Mouse (Mus musculus): ENCODE data around the gene Olfr1423. TPM values are rescaled to one million over a fixed set of nuclear protein-coding genes. Genes with fewer than 3 reads are reported as not detected.
A peak's percentile ranks its signal among the peaks of the same experiment; 100 is the strongest.

The Olfr1423 gene
- polyA plus RNA-seq, 1 experiment from 2014 or later, result not detected

DNA sequence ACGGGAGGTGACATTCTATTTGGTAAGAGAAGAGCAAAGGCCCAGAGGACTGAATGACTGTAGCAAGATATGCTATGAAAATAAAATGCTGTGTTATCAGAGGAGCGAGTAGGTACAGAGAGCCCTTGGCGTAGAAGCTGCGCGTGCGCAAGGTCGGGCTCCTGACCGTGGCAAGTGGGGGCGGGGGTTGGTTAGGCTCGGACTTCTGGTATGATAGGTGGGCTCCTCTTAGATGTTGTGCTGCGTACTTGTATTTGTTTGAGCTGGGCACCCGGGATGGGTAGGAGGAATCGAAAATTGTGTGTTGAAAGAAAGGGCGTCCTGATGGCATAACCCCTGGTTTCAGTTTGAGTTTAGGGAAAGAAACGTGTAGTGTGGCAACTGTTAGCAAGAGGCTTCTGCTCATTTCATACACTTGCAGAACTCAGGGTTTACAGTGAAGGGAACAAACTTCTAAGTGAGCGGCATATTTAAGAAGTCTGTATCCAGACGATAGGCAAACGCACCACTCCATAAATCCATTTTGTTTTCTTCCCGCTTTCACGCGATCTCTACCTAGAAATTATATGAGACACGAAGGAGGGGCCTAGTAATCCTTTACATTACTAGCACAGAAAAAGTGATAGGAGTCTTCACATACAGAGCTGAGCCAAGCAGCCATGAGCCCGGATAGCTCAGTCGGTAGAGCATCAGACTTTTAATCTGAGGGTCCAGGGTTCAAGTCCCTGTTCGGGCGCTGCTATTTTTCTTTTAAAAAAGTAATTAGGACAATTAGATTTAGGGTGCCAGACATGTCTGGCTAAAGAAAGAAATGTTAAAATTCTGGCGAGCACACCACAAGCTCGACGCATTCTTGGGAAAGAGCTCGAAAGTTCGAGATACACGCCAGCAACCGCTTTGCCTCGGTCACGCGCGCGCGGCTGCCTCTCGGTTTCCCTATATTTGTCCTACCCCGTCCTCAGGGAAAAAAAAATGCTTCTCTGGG, 35.4 kb downstream of the Olfr1423 start:
- Histone ChIP-seq H3K9ac (peak overlapping the region; percentile 68), H3K9me3 (replicated peaks) (no peaks in the 10 kb centered on the region), H3K36me3 (no peaks in the 10 kb centered on the region), H3K4me3 (peak overlapping the region; percentile 69), H3K27ac (ENCODE audit: poor library complexity, severe bottlenecking) (peak overlapping the region; percentile 63), H3K4me2 (peak overlapping the region; percentile 72), H3K27me3 (replicated peaks) (no peaks in the 10 kb centered on the region), H3K4me1 (replicated peaks) (peaks cover 20% of the 10 kb centered on the region)
- under 1% methylated on average over 41 of the region's 41 CpGs for WGBS
- peak; percentile 83 for ATAC-seq (ENCODE audit: insufficient number of reproducible peaks, low FRiP score)

DNA sequence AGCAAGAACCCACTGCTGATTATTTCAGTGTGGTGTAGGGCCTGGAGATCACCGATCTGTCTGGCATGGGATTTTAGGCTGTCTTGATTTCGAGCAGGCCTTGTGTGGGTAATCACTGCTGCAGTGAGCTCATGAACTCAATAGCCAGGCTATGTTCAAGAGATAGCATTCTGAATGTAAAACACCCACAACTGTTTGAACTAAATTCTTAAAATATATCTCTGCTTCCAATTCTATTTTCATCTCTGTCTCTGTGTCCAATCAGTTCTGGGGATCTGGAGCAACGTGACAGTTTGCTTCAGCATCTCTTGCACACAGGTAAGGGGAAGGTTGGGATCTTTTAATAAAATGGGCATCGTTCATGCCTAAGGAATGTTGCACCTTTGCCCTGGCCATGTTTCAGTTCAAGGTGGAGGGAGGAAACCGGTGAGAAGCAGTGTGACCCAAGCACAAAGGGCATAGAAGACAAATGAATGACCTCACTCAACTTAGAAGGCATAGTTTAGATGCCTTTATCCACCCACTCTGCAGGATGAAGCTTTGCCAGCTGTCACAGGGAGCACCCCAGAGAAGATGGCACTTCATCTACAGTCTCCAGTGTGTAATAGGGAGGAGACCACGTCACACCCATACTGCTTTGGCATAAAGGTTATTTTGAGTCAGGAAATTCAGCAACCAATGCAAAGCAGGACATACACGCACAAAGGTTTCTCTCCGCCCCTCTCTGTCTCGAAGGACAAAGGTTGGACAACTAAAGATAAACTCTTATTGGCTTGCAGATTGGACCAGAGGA, 36.7 kb downstream of the Olfr1423 start:
- Histone ChIP-seq H3K27me3 (replicated peaks) (no peaks in the 10 kb centered on the region), H3K36me3 (no peaks in the 10 kb centered on the region), H3K4me3 (peak overlapping the region; percentile 69), H3K4me1 (replicated peaks) (peaks cover 20% of the 10 kb centered on the region), H3K9ac (0 out of 2 replicates have a peak overlapping the region, but pooled peaks have one; percentile 32), H3K9me3 (replicated peaks) (no peaks in the 10 kb centered on the region), H3K4me2 (peak overlapping the region; percentile 59), H3K27ac (ENCODE audit: poor library complexity, severe bottlenecking) (peak overlapping the region; percentile 9)
- no peak for ATAC-seq (ENCODE audit: insufficient number of reproducible peaks, low FRiP score)
- 38% methylated on average over 9 of the region's 9 CpGs for WGBS

DNA sequence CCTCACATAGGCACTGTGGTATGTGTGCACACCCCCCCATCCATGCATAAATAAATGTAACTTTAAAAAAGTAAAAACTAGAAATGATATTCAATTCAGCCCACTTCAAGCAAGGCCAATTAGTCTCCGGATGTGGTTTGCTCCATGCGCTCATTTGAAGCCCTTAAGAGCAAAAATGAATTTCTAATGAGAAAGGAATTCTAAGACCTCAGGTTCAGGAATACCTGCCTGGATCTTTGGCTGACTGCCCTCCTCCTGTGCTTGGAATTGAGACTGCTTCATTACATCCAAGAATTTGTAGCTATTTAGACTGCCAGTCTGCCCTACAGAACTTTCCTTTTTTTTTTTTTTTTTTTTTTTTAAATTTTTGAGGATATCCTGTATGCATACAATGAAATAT, 37.5 kb downstream of the Olfr1423 start:
- no peak for ATAC-seq (ENCODE audit: insufficient number of reproducible peaks, low FRiP score)
- Histone ChIP-seq H3K4me1 (replicated peaks) (peaks cover 20% of the 10 kb centered on the region), H3K27me3 (replicated peaks) (no peaks in the 10 kb centered on the region), H3K9me3 (replicated peaks) (no peaks in the 10 kb centered on the region), H3K36me3 (no peaks in the 10 kb centered on the region), H3K4me2 (no peak overlapping the region), H3K9ac (no peak overlapping the region), H3K4me3 (no peak overlapping the region), H3K27ac (ENCODE audit: poor library complexity, severe bottlenecking) (no peak overlapping the region)
- WGBS, result 85% methylated on average over 2 of the region's 2 CpGs

DNA sequence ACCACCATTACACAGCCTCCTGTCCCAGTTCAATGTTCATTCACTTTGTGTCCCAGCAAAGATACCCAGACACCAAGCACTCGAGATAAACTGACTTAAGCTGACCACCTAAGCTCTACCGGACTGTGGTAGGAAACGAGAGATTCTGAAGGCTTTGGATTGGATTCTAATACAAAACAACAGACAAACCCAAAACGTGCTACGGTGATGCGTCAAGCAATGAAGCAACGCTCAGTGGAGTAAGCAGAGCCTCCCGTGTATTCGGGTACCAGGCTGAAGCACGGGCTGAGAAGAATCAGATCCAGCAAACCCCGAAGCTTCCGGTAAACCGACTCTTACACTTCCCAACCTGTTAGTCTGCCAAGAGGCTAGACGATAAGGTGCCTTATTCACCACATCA, 38.3 kb downstream of the Olfr1423 start:
- peaks cover 18% of the 10 kb centered on the region for H3K4me1 ChIP-seq (replicated peaks)
- ATAC-seq (ENCODE audit: insufficient number of reproducible peaks, low FRiP score), result no peak
- no peaks in the 10 kb centered on the region for H3K36me3 ChIP-seq
- WGBS, result 49% methylated on average over 14 of the region's 14 CpGs
- no peak overlapping the region for H3K27ac ChIP-seq (ENCODE audit: poor library complexity, severe bottlenecking)
- H3K9me3 ChIP-seq (replicated peaks), result no peaks in the 10 kb centered on the region
- peak overlapping the region; percentile 3; the same call in 1 of the 2 replicates for H3K4me3 ChIP-seq
- H3K4me2 ChIP-seq, result peak overlapping the region; percentile 42
- no peaks in the 10 kb centered on the region for H3K27me3 ChIP-seq (replicated peaks)
- H3K9ac ChIP-seq, result no peak overlapping the region

DNA sequence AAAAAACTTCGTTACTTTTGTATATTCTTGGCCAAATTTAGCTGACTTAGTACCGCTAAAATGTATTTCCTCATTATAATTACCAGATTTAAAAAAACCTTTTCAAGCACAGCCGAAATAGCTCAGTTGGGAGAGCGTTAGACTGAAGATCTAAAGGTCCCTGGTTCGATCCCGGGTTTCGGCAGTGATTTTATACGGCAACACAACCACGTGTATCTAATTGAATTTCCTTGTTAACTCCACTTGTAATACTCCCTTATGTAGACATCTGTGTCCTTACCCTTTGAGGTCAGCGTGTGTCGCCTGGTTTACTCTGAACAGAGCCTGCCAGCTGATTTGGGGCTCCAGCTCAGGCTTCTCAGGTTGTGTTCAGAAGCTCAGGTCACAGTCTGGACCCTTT, 39.0 kb downstream of the Olfr1423 start:
- ATAC-seq (ENCODE audit: insufficient number of reproducible peaks, low FRiP score), result peak; percentile 31; the same call in 1 of the 2 replicates
- Histone ChIP-seq H3K9ac (no peak overlapping the region), H3K4me1 (replicated peaks) (peaks cover 12% of the 10 kb centered on the region), H3K27ac (ENCODE audit: poor library complexity, severe bottlenecking) (no peak overlapping the region), H3K4me2 (peak overlapping the region; percentile 42), H3K36me3 (no peaks in the 10 kb centered on the region), H3K9me3 (replicated peaks) (no peaks in the 10 kb centered on the region), H3K4me3 (peak overlapping the region; percentile 3; the same call in 1 of the 2 replicates), H3K27me3 (replicated peaks) (no peaks in the 10 kb centered on the region)
- 5% methylated on average over 11 of the region's 11 CpGs for WGBS

DNA sequence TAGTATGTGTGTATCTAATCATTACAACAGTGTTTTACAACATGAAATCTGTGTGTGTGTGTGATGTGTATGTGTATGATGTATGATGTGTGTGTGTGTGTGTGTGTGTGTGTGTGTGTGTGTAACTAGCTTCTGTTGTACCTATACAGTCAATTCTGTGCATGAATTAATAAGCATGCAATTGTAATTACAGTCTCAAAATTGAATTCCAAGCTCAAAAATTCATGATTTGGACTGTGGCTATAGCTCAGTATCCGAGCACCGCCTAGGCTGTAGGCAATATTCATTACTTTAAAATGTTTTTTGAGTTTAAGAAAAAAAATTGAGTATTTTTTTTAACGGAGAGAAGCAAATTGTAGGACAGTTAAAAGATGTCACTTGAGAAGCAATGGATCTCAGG, 39.4 kb downstream of the Olfr1423 start:
- Histone ChIP-seq H3K27me3 (replicated peaks) (no peaks in the 10 kb centered on the region), H3K9me3 (replicated peaks) (no peaks in the 10 kb centered on the region), H3K36me3 (no peaks in the 10 kb centered on the region), H3K4me3 (no peak overlapping the region), H3K4me2 (no peak overlapping the region), H3K9ac (no peak overlapping the region), H3K4me1 (replicated peaks) (peaks cover 12% of the 10 kb centered on the region), H3K27ac (ENCODE audit: poor library complexity, severe bottlenecking) (no peak overlapping the region)
- ATAC-seq (ENCODE audit: insufficient number of reproducible peaks, low FRiP score), result no peak
- 30% methylated on average over 3 of the region's 3 CpGs for WGBS

DNA sequence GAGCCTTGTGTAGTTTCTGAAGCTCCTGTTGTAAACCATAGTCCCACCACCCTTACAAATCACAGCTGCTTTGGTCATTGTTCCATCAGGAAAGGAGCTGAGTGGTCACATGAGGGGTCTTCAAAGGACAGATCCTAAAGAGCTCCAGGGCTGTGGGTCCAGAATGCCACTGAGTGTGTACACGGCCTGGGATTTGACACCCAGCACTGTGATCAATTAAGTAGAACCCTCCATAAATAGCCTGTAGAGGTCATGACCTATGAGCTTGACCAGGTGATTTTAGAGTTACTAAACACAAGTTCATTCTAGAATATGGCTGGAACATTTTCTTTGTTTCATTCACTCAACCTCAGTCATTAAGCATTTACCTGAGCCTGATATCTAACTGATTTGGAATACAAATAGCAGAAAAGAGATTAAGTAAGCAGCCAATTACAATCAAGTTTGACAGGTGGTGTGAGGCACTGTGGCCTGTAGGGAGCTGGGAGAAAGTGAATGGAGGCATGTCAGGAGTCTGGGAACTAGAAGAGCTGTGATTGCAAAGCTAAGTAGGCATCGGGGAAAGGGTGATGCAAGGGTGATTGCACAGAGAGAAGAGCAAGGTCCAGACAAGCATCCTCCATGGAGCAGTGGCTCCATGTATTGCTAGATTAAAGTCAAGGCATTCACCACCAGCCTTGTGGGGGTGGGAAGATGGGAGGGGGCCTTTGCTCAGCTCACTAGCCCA, 45.2 kb downstream of the Olfr1423 start:
- Histone ChIP-seq H3K4me1 (replicated peaks) (peaks cover 4% of the 10 kb centered on the region; the same call in 1 of the 2 replicates), H3K27ac (ENCODE audit: poor library complexity, severe bottlenecking) (no peak overlapping the region), H3K27me3 (replicated peaks) (no peaks in the 10 kb centered on the region), H3K4me2 (no peak overlapping the region), H3K4me3 (no peak overlapping the region), H3K9ac (no peak overlapping the region), H3K36me3 (peaks cover 46% of the 10 kb centered on the region), H3K9me3 (replicated peaks) (no peaks in the 10 kb centered on the region)
- ATAC-seq (ENCODE audit: insufficient number of reproducible peaks, low FRiP score), result no peak
- WGBS, result 60% methylated on average over 2 of the region's 2 CpGs

DNA sequence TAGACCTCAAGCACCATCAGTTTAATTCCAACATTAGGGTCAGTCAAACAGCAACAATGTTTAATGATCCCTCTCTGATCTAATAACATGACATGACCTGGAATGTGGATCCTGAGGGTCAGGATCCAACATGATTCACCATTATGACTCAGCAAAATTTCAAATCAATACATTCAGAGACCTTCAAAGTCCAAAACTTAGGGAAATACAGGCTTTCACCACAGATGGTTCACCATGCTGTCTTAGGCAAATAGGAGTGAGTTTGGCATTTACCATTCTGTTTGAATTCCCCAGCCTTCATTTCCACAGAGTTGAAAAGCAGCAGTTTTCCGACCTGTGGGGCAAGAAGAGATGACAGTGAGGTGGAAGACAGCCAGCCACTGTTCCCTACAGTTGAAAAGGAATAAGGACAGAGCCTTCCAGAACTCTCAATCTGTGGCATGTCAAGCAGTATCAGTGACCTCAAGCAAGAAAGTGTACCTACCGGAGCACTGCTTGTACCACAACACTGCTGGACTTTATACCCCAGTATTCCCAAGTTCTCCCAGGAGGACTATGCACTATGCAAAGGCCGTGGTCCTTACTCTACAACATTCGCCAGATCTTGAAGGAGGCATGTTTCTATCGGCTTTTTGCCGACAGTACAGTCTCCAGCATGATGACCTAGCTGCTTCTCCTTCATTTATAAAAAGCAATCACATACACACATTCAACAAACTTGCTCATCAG, 46.2 kb downstream of the Olfr1423 start:
- Histone ChIP-seq H3K4me3 (no peak overlapping the region), H3K4me1 (replicated peaks) (peaks cover 4% of the 10 kb centered on the region; the same call in 1 of the 2 replicates), H3K9ac (no peak overlapping the region), H3K27me3 (replicated peaks) (no peaks in the 10 kb centered on the region), H3K36me3 (peaks cover 55% of the 10 kb centered on the region), H3K4me2 (no peak overlapping the region), H3K9me3 (replicated peaks) (no peaks in the 10 kb centered on the region), H3K27ac (ENCODE audit: poor library complexity, severe bottlenecking) (no peak overlapping the region)
- ATAC-seq (ENCODE audit: insufficient number of reproducible peaks, low FRiP score), result no peak
- 91% methylated on average over 6 of the region's 6 CpGs for WGBS

DNA sequence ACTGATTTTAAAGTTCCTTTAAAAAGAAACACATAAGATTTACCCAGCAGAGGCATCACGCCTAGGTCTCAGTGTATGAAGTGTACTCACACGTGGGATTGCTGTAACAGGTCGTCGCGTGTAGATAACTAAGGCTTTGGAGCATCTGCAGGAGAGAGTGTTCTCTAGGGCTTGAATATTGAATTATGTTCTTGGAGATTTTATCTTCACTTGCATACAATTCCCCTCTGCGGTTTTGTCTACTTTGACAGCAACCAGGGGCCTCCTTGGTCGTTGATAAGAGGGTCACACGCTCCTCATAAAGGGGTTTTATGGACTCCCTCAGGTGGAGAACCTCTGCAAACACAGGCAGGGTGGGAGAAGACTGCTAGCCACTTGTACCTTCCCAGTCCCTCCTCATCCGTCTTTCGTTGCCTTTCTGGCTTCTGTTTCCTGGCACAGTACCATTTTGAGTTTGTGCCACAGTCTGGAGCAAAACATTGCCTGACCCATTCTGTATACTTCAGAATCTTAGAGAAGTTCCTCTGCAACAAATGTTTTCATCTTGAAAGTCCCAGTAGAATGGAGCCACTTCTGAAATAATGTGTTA, 48.6 kb downstream of the Olfr1423 start:
- no peak overlapping the region for H3K9ac ChIP-seq
- peaks cover 76% of the 10 kb centered on the region for H3K36me3 ChIP-seq
- no peaks in the 10 kb centered on the region for H3K27me3 ChIP-seq (replicated peaks)
- no peak overlapping the region for H3K27ac ChIP-seq (ENCODE audit: poor library complexity, severe bottlenecking)
- H3K4me3 ChIP-seq, result no peak overlapping the region
- H3K4me2 ChIP-seq, result no peak overlapping the region
- no peaks in the 10 kb centered on the region for H3K9me3 ChIP-seq (replicated peaks)
- no peak for ATAC-seq (ENCODE audit: insufficient number of reproducible peaks, low FRiP score)
- 84% methylated on average over 10 of the region's 10 CpGs for WGBS
- peaks cover 4% of the 10 kb centered on the region; the same call in 1 of the 2 replicates for H3K4me1 ChIP-seq (replicated peaks)

DNA sequence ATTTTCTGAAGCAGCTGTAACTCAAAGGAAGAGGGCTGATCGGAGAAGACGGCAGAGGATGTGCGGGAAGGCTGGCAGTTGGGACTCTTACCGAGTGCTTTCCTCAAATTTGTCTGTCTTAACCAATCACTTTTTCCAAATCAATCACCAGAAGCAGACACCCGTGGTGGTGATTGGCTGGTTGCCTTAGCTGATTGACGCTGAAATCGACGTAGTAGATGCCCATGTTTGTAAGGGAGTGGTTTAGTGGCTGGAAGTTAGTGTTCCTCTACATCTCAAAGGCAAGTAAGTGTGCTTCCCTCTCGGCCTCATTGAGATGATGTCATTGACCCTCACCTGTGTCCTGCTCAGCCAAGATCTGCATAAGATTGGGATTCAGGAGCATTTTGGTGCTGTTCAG, 49.1 kb downstream of the Olfr1423 start:
- no peak overlapping the region for H3K9ac ChIP-seq
- no peak overlapping the region for H3K27ac ChIP-seq (ENCODE audit: poor library complexity, severe bottlenecking)
- WGBS, result 92% methylated on average over 9 of the region's 9 CpGs
- peaks cover 80% of the 10 kb centered on the region for H3K36me3 ChIP-seq
- no peak for ATAC-seq (ENCODE audit: insufficient number of reproducible peaks, low FRiP score)
- no peak overlapping the region for H3K4me3 ChIP-seq
- H3K9me3 ChIP-seq (replicated peaks), result no peaks in the 10 kb centered on the region
- H3K27me3 ChIP-seq (replicated peaks), result no peaks in the 10 kb centered on the region
- H3K4me2 ChIP-seq, result no peak overlapping the region
- H3K4me1 ChIP-seq (replicated peaks), result peaks cover 4% of the 10 kb centered on the region; the same call in 1 of the 2 replicates

All from heart, embryonic 12.5 days (tissue).